Mouse (Mus musculus) urinary bladder, postnatal 4 days (tissue): ENCODE data around the gene Gtsf1l.
"Not testable (repeated sequence)": the region's sequence is repeated elsewhere in the genome, so short reads cannot be mapped to it uniquely, and the experiment has no call there.

Experiments
- DNase-seq, 2 experiments: peaks; one replicate each; pipeline ENCODE4 v3.0.0; 2021 to 2022; ENCODE audit warnings: low spot score in 2 of 2

Gtsf1l gene

GRCm38 (mm10) chr2:163086561-163086960 lies 1.1 kb downstream of the Gtsf1l start:
- no peak for DNase-seq

DNA sequence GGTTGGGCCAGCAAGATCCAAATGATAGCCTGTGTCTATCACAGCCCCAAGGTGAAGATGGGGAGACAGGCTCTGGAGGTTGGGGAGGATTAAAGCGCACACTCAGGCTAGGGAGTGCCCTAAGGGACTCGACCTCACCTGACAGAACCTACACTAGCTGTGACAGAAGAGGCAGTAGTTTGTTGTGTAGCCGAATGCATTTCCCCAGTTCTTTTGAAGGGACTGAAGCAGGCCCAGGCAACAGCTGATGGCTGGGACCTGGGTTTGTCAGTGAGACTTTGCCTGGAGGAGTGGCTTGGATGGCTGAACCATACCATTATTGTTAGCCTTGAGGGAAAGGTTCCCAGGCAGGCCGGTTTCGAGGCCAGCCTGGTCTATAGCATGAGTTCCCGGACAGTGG lies 2.6 kb downstream of the Gtsf1l start:
- DNase-seq: no peak

DNA sequence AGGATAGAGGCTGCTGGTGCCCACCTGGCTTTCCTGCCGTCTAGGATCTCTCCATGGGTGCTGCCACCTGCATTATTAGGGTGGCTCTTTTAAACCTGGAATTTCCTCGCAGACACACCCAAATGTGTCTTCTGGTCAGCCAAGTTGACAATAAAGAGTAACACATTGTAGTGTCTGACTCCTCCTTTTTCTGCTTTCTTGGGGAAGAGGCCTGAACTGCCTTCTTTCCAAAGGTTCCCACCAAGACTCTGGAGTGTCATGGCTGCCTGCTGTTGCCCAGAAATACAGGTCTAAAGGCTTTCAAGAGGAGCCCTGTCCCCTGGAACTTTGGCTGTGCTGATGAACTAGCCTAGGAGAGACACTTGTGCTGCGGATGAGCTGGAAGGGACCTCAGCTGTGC lies 3.1 kb downstream of the Gtsf1l start:
- no peak for DNase-seq

DNA sequence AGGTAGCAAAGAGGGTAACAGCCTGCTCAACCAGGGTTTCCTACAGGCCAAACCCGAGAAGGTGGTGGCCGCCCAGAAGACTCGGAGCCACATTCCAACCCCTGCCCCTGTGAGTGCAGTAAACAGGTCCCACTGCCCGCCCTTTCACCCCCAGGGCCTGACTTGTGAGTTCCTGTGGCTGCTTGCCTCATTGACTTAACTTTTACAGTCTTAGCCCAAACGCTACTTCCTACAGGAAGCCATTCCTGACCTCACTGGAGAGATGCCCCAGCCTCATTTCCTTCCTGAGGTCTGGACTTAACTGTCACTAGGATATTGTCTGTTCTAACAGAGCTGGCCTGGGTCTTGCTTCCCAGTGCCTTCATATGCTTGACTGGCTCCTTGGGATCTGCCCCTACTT lies 5.1 kb downstream of the Gtsf1l start:
- no peak for DNase-seq

DNA sequence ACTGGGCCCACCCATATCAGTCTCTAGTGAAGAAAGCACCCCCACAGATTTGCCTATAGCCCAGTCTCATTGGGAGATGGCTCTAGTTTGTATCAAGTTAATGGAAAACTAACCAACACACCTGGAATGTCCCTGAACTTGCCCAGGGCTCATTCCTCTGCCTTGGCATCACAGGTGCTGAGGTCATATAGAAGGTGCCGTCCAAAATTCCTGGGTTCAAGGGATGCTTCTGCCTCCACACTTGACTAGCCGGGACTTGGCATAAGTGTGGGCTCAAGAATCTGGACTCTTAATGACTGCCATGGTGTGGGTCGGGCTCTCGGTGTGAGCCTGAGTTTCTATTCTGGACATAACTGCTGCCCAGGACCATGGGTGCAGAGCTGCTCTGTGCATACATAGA lies 8.6 kb downstream of the Gtsf1l start:
- DNase-seq: no peak

- DNase-seq: no peak
Measured at GRCm38 (mm10) chr2:163075234-163075633, 12.4 kb downstream of the Gtsf1l start.

DNA sequence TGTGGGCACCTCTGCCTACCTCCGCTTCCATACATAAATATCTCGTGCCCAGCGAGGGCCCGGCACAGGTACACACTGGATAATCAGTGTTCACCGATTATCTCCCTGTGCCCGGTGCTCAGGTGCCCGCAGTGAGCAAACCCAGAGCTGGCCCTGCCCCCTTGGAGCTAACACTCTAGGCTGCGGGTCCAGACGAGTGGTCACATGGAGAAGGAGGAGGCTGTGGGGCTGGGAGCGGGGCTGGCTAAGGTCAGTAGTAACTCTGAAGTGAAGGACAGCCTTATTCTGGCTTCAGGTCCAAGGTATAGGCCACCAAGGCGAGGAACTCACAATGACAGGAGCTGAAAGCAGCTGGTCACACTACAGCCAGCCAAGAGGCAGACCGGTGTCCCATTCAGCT lies 12.8 kb downstream of the Gtsf1l start:
- no peak for DNase-seq

DNA sequence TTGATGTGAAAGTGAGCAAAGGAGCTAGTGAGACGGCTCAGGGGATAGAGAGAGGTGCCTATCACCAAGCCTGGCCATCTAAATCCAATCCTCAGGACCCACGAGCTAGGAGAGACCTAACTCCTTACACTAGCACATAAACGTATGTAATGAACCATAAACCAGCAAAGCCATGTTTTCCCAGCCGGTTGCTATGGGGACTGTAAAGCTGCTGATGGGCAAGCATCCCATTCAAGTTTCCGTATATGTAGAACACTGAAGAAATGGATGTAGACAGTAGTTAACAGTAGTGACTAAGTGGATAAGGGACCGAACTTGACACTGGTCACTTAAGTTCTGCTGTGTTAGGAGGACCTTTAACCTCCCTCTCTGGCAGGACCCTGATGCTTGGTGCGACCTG lies 13.6 kb downstream of the Gtsf1l start:
- DNase-seq: no peak

- DNase-seq: no peak
Measured at GRCm38 (mm10) chr2:163073023-163073757, 14.5 kb downstream of the Gtsf1l start.

GRCm38 (mm10) chr2:163071590-163071989 lies 16.1 kb downstream of the Gtsf1l start:
- no peak for DNase-seq

GRCm38 (mm10) chr2:163070213-163070612 lies 17.4 kb downstream of the Gtsf1l start:
- no peak for DNase-seq

- no peak for DNase-seq
Measured at GRCm38 (mm10) chr2:163067233-163067632, 20.4 kb downstream of the Gtsf1l start.

GRCm38 (mm10) chr2:163066326-163066725 lies 21.3 kb downstream of the Gtsf1l start:
- DNase-seq: no peak

- no peak for DNase-seq
Measured at GRCm38 (mm10) chr2:163062119-163062508, 25.5 kb downstream of the Gtsf1l start.

- DNase-seq: no peak
Measured at GRCm38 (mm10) chr2:163061203-163062118, 26.2 kb downstream of the Gtsf1l start.

DNA sequence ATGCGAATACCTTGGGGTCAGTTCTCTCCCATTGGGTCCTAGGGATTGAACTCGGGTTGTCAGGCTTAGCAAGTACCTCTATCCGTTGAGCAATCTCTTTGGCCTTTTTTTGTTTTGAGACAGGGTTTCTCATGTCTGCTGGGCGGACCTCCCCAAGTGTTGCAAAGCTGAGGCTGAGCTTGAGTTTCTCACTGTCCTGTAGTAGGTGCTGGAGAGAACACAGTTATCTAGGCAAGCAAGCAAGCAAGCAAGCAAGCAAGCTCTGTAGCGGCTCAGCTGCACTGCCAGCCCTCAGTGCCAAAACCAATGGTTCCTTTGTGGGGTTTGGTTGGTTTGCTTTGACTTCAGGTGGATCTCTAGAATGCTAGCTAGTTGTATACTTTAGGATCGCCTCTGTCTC lies 27.0 kb downstream of the Gtsf1l start:
- no peak for DNase-seq

- DNase-seq: not testable (repeated sequence)
Measured at GRCm38 (mm10) chr2:163058981-163059380, 28.7 kb downstream of the Gtsf1l start.

GRCm38 (mm10) chr2:163056584-163056983 lies 31.1 kb downstream of the Gtsf1l start:
- no peak for DNase-seq

GRCm38 (mm10) chr2:163055715-163056114 lies 31.9 kb downstream of the Gtsf1l start:
- no peak for DNase-seq

DNA sequence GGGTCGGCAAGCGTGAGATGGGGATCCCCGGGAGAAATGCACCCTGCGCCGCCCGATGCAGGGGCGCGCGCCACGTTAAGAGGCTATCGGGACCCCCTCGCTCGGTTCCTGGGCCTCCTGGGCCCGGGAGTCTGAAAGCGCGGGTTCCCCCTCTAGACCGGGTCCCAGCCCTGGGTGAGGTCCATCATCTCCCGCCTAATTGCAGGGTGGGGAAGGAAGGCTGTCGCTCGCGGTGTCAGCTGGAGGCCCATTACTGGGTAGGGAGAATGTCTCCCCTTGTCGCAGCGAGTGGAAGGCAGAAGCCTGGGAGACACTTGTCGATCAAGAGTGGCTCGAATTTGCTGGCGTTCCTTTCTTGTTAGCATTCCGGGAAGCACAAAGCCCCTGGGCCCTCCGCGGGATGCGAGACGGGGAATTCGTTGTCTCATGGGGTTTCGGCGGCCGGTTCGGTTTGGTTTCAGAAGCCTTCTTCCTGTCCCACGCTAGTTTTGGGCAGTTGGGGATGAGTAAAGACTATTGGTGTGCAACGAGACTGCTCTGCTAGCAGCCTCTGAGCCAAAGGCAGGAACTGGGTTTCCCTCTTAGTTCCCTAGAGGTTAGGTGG lies 32.7 kb downstream of the Gtsf1l start:
- DNase-seq: no peak

GRCm38 (mm10) chr2:163054335-163054840 lies 33.3 kb downstream of the Gtsf1l start, which contains the start of gene Mybl2:
TSS of gene Mybl2 (plus strand) at chr2:163054687.
- DNase-seq: peak; percentile 89 to 95

DNA sequence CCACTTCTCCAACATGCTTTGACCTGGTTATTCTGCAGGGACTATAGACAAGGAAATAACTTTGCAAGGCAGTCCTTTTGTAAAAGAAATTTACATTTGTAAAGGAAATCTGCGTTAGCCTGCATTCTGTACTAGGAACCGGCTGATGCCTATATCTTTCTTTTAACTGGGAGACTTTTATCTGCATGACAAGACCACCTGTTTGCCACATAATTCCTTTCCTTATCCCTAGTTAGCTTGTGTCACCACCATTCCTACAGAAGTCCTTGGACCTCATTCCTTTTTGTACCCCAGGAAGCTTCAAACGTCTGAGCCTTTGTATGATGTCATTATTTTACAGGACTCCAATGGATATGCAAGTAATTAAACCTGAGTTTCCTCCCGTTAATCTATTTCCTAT lies 34.8 kb downstream of the Gtsf1l start:
- DNase-seq: no peak
